Mouse (Mus musculus) cerebral cortex, adult 2 months (tissue): ENCODE data around the gene Pa2g4.

Experiments
- WGBS: fragments of 180-500 bp; shearing (Covaris S2); methylation state at CpG from one replicate; pipeline ENCODE4 v1.1.7; 2018; 5-methylcytosine and 5-hydroxymethylcytosine counted together

The Pa2g4 gene

DNA sequence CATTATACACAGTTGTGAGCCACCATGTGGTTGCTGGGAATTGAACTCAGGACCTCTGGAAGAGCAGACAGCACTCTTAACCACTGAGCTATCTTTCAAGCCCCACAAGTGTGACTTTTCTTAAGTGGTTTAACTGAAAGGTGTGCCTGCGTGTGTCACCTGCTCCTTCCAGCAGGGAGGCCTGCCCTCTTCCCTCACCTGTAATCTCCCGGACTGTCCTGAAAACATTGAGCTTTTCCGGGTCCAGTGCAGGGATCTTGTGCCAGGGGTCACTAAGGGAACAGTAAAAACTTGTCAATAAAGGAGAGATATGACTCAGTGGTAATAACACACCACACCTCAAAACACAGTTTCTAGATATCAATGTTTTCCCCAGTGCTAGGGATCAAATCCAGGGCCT, 13.5 kb upstream of the Pa2g4 start:
- 94% methylated on average over 3 of the region's 3 CpGs for WGBS

DNA sequence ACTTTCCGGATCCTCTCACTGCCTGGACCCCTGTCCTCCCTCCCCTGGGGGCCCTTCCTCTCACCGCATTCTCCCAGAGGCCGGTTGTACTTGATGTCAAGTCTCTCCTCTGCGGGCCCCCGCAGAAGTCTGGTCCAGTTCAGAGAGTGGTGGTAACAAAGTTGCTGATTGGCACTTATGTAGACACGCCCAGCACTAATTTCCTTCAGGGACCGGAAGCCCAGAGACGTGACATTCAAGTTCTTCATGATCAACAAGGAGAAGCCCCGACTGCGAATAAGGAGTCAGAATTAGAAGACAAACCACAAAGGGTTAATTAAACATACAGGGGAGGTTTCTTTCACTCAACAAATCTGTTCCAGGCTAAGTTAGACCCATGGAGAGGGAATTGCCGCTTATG, 12.5 kb upstream of the Pa2g4 start:
- WGBS: 77% methylated on average over 11 of the region's 11 CpGs

DNA sequence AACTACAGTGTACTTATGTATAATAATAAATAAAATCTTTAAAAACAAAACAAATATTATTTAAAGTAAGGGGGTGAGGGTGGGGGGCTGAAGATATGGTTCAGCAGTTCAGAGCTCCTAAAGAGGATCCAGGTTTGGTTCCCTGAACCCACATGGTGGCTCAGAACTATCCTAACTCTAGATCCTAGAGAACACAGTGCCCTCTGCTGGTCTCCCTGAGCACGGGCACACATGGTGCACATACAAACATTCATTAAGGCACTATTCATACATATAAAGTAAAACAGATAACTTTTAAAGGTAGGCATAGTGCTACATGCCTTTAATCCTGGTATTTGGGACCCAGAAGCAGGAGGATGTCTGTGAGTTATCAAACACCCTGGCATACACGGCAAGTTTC, 9.3 kb upstream of the Pa2g4 start:
- 95% methylated on average over 2 of the region's 2 CpGs for WGBS

DNA sequence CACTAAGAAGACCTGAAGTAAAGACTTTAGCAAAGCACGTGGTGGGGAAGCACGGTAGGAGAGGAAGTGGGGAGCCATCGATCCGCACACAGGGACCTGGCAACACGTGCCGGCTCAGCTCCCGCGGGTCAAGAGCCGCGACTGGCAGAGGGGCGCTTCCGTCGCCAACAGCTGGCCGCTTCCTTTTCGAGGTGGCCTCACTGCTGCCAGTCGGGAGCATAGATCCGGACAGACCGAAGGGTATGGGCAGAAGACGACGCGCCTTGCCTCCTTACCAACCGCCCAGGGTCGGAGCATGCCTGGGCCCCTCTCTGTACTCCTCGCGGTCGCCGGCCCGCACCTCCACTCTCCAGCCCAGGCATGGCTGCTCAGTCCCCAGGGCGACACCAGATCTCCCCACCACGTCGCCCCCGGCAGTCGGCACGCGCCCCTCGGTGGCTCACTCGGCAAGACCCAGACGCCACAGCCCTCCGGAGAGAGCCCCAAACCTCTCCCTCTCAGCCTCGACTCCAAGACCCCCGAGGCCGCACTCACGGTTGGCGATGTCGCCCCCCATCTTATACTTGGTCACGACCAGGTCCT, 490 bp downstream of the Pa2g4 start:
- under 1% methylated on average over 46 of the region's 46 CpGs for WGBS

DNA sequence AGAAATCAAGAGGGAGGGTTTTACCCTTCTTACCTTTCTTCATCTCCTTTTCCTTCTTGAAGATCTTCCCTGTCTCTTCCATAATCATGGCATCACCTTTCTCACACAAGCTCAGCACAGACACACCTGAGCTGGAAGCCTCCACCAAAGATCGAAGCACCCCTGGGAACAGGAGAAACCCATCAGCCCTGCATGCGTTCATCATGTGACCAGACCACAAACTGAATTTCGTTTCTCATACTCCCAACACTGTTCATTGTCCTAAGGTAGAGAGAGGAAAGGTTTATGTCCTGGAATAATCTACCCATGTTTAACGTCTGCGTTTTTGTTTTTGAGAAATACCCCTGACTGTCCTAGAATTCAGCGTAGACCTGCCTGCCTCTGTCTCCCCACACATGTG, 2.2 kb downstream of the Pa2g4 start:
- WGBS: 81% methylated on average over 6 of the region's 6 CpGs

DNA sequence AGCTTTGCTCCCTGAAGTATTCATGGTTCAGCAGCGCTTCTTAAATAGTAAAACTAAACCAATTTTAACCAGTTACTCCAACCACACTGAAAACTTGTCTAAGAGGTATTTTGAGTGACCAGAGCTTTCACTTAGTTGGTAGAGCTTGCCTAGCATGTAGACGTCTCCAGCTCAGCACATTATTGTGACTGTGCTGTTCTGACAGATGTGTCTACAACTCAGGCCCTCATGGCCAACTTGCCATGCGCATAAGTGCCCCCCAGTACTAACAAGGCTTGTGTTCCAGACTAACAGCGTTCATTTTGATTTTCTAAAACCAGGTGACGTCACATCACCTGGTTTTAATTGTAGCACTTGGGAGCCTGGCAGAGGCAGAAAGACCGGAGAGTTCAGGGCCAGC, 8.8 kb downstream of the Pa2g4 start:
- WGBS: 80% methylated on average over 6 of the region's 6 CpGs

DNA sequence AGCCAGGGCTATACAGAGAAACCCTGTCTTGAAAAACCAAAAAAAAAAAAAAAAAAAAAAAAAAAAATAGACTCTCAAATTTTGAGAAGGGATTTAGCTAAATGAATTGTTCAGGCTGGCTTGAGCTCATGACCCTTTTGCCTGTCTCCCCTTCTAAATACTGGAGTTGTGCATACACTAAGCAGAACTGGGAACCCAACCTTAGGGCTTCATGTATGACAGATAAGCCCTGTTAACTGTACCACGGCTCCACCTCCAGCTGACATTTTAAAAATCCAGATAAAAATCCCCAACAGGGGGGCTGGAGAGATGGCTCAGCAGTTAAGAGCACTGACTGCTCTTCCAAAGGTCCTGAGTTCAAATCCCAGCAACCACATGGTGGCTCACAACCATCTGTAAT, 10.2 kb downstream of the Pa2g4 start:
- 92% methylated on average over 1 of the region's 1 CpGs for WGBS

DNA sequence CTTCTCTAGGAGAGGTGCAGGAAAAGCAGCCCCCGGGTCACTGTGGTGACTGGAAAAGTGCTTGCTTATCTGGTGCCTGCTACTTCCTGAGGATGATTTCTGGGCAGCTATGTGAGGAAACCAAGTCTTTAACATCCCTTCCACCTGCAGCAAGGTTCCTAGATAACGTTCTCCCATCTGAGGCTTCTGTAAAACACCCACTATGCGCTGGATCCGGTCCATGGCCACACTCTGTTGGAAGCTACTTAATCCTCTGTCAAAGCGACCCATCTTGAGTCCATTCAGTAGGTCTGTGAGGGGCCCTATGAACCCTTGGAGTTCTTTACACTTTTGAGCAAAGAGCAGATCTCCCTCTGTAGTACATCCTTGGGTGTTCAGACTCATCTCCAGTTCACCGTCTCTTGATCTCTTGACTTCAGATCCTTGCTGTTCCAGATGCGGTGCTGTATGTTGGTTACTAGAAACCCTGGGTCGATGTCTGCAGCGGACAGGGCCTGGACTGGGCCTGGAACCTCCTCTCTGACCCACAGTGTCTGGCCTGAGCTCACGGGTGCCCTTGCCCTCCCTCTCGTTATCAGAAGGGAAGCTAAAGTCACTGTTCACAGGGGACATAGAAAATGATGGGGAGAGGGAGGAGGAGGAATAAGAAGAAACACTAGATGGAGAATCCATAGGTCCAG, 15.5 kb downstream of the Pa2g4 start:
- 93% methylated on average over 11 of the region's 11 CpGs for WGBS

DNA sequence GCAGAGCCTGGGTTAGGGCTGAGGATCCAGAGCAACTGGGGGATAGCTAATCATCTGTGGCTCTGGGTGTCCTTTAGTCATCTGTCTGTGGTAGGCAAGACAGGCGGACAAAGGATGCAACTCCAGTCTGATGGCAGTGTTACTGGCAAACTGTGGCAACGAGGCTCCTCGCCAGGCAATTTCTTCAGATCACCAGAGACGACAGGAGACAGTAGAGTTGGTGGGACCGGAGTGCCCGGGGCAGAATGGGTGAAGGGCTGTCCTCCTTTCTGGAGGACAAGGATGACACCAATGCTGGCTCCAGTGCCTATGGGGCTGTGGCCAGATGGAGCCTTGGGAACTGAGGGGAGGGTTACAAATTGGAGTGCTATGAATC, 16.1 kb downstream of the Pa2g4 start:
- 64% methylated on average over 6 of the region's 6 CpGs for WGBS

DNA sequence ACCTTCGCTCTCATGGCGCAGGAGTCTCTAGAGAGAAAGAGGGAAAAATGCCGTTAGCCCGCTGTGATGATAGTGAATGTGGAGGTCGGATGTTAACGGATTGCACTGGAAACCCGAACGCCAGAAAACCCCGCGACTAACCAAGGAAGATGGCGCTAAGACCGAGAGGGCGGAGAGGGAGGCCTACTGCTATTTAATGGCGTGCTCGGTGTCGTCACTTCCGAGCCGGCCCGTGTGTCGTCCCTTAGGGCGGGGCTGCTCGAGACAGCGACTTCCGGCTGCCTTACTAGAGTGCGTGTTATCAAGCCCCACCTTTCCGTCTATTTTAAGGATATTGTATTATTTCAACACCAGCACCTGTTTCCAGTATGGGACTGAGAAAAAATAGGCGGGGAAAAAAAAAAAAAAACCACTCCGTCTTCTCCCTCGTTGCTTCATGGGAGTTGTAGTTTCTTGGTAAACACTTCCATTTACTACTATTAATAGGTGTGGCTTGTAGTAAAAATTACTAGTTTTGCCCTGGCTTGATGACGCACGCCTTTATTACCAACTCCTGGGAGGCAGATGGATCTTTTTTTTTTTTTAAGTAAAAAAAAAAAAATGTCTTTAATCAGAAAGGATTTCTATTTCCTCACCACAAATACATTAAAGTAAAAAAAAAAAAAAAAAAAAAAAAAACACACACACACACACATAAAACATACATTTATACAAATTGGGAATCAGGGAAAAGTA, 16.7 kb downstream of the Pa2g4 start, which contains the start of gene Rpl41:
TSS of gene Rpl41 (minus strand) at position 359 of the 735 bp plus-strand sequence.
- under 1% methylated on average over 31 of the region's 31 CpGs for WGBS

DNA sequence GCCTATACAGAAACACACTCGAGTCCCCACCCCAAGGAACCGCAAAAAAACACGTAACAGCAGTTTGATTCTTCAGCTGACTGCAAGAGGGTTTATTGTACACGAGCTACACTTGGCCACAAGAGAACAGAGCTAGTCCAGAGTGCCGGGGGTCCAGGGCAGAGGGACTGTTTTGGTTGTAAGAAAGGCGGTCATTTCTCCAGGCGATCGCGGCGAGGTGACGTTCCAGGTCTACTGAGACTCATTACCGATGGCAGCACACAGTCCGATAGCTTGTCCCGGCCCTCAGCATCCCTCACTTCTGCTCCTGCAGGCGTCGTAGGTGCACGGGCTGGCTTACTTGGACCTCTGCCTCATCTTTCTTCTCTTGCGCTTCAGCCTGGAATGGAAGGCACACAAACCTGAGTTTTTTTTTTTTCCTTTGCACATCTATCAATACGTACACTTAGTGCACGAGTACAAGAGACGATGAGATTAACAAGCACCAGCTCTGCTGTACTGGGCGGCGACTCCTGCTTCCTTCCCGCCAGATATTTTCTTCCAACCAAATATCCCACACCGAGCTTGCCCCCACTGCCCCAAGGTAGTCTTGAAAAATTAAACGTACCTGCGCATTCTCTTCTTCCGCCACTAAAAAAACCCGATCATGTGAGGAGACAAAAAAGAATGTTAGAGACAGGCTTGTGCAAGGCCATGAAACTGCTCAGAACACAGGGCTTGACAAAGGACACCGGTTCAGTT, 17.6 kb downstream of the Pa2g4 start:
- WGBS: under 1% methylated on average over 30 of the region's 30 CpGs

DNA sequence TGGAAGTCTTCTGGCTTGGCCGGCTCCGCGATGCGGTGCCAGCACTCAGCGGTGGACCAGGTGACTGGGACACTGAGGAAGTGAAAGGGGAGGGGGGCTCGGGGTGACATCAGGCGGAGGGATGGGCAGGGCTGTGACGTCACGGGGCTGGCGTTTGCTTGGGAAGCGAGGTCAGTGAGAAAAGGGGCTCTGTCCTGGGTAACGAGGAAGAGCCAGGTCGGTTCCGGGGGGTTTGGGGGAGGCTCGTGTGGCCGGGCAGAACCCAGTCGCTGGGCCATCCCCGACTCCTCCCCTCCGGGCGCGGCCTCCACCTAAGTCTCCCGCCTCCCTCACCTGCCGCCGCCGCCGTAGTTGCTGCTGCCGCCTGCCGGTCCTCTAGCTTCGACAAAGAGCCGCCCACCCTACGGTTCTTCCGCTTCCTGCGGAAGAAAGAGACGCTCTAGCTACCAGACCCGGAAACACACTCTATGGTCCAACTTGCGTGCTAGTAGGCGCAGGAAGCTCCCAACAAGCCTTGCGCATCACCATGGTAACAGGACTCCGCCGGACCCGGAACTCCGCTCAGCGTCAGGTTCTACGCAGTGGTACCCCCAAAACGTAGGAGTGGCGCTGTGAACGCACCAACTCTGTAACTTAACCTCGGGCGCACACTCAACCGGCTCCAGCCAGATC, 18.3 kb downstream of the Pa2g4 start, which contains the start of gene Zc3h10:
TSS of gene Zc3h10 (minus strand) at position 414 of the 672 bp plus-strand sequence.
- WGBS: under 1% methylated on average over 49 of the region's 50 CpGs

DNA sequence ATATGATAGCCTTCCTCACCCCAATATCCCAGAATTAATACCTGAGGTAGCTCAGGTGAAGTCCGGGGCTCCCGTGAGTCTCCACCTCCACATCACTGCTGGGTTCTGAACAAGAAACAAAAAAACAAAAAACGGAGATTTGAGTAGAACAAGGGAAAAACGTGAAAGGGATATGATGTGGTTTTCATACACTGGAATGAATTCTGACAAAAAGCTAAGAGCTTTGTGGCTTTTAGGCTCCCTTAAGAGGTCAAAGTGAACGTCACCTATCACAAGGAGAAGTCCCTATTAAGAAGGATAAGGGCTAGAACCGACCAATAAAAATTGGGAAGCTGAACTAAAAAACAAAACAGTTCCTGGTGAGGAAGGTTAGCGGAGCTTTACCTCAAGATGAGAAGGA, 19.0 kb downstream of the Pa2g4 start:
- WGBS: 7% methylated on average over 7 of the region's 7 CpGs

DNA sequence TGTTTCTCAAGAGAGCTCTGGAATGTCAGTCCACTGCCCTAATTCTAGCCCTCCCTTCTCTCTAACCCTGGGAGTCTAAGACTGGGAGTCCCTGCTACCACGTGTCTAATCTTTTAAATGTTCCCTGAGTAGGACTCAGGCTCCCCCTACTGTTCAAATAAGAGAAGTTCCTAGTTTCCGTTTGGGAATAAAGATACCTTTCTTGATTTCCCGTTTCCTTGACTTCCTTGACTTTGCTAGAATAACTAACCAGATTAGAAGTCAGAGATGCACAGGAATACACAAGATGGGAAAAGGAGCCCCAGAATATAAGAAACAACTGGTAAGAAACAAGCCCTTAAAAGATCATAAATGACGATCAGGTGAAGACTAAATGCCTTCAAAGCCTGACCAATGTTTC, 19.4 kb downstream of the Pa2g4 start:
- 5% methylated on average over 4 of the region's 4 CpGs for WGBS

DNA sequence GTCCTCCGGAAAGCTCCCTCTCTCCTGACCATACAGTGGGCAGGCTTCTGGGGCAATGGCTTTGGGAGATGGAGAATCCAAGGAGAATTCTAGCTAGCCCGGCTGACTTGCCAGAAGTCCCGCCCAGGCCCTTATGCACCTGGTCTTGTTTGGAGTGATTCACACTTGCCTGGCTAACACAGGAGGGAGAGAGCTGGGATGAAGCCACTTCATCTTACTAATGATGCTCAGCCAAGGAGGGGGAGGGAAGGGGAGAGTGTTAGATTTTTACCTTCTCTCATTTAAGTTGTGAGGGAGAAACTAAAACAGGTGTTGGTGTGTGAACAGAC, 20.3 kb downstream of the Pa2g4 start:
- WGBS: 87% methylated on average over 3 of the region's 3 CpGs

DNA sequence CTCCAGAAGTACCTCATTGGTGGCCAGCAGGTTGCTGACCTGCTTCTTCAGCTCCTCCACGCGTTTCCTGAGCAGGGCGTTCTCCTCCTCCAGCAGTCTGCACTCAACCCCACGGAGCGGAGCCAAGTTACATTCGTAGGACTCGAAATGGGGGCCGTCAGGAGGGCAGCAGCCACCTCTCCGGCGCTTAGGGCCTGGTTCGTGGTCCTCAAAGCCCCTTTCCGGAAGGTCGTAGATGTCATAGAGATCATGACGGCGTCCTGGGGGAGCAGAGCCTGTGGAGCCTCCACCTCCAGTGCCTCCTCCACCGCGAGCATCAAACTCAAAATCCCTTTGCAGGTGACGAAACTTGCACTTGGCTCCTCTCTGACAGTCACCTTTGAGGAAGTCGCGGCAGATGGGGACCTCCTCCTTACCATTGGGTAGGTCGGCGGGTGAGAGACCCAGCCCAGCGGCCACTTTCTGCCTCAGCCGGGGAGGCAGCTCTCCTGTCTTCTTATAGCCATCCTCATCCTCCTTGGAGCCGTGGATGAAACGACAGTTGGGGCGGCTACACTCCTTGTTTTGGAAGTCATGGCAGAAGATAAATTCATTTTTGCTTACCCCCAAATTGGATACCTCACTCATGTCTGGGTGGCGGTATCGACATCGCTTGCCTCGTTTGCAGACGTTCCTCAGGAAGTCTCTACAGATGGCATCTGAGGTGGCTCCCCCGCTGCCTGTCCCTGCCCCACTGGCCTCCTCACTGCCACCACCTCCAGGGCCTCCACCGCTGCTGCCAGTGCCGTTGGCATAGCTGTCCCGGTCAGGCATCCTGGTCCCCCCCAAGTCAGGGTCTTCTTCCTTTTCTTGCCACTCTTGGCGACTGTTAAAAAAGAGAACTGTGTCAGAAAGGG, 20.9 kb downstream of the Pa2g4 start:
- WGBS: 92% methylated on average over 37 of the region's 37 CpGs

DNA sequence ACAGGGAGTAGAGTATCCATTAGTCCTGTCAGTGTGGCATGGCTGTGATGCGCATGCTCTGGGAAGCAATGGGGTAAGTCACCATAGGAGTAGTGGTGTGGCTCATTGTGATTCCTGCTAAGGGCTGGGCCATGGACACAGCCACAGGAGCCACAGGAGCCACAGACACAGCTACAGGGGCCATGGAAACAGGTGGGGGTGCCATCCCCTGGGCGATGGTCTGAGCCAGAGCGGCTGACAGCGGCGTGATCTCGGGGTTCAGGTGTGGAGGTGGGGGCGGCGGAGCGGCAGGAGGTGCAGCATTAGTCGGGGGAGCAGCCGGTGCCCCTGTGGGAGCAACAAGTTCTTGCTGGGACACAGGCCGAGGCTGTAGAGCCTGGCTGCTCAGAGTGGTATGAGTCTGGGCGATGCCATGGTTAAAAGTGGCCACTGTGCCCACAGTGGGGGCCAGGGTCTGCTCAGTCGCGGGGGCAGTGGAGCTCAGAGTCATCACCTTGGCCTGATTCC, 21.6 kb downstream of the Pa2g4 start:
- WGBS: 97% methylated on average over 15 of the region's 15 CpGs

DNA sequence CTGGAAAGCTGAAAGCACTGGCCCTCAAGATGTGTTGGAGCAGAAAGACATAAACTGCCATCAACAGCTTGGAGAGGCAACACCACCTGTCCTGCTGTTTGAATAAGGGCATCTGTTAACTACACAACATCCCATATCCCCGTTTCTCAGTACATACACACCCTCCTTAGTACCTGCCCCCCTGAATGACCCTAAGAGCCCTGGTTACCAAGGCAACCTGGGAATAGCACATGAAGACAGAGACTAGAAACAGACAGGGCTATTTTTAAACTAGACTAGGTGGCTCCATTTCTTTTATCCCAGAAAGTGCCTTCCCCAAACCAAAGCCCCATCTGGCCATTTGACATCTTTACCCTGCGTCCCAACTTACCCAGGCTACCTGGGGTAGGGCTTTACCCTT, 22.7 kb downstream of the Pa2g4 start:
- 43% methylated on average over 2 of the region's 2 CpGs for WGBS

DNA sequence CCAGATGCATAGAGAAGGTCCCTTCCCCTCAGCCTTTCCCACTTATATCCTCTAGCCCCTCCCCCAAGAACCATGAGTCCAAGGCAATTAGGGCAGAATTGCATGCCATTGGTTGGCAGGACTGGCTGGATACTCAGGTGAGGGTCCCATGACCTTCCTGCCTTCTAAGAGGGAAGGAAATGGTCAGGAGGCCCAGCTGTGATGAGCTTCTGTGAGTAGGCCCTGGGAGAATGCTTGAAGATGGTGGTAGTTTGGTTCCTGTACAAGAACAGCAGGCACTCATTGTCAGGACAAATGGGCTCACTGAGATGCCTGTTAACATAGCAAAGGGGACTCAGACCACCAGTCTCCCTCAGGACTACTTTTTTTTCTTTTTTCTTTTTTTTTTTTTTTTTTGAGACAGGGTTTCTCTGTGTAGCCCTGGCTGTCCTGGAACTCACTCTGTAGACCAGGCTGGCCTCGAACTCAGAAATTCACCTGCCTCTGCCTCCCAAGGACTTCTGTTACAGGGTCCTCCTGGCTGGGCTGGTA, 27.4 kb downstream of the Pa2g4 start:
- WGBS: 95% methylated on average over 1 of the region's 1 CpGs

DNA sequence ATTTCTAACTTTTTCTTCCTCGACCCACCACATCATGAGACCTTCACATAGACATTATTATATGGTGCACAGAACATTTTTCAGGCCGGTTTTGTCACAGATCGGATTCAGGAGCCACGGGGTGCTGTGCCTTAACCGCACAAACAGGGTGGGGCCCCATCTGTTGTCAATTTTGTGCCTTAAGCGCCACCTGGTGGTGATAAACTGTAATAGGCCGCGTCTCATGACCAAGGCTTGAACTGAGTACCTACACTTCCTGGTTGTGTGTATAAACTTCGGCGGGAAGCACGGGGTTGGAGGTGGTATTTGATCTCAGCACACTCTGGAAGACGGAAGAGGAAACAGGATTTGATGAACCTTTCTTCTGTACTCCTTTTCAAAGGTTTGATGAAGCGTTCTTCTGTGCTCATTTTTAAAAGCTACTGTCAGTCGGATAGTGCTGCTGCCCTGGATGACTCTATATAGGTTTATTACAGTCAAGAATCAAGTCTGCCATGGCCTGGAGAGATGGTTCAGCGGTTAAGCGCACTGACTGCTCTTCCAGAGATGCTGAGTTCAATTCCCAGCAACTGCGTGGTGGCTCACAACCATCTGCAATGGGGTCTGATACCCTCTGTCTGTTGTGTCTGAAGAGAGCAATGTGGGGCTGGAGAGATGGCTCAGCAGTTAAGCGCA, 29.4 kb downstream of the Pa2g4 start:
- WGBS: 13% methylated on average over 18 of the region's 18 CpGs
